Comparison of ENCODE assay signal across 9 mouse cellular contexts in genomic region chr16:16897056-16897584, GRCm38 (mm10). TPM values are rescaled to one million over a fixed set of nuclear protein-coding genes. Genes with fewer than 3 reads are reported as not detected.
DNase-seq lines count a peak whose midpoint lies in the region; ATAC-seq and TF ChIP-seq lines count a peak whose summit lies in the region.
"Had no signal": no experiment of that assay in that cellular context is flagged by ENCODE, and none has a peak within 500 bp of the region (broad histone marks: within the 10 kb centered on the region; RNA-seq: fewer than 3 reads in every experiment).

No protein-coding gene starts in this region.

- ATAC-seq in hindbrain, embryonic 11.5 days (ENCODE audit: low FRiP score), result no peak; the same call in 1 of the 2 replicates
- peak; percentile 5; the same call in 1 of the 2 replicates for ATAC-seq in midbrain, embryonic 12.5 days (ENCODE audit: low FRiP score, low read depth)

- no peaks in the 10 kb centered on the region for H3K9me3 ChIP-seq in hindbrain, embryonic 11.5 days (ENCODE audit: control insufficient read depth, low read length)
- H3K9me3 ChIP-seq in midbrain, embryonic 12.5 days, result no peaks in the 10 kb centered on the region

- H3K4me2 ChIP-seq in hindbrain, embryonic 11.5 days (replicated peaks; ENCODE audit: low read depth, low read length), result peak overlapping the region; percentile 72
- peak overlapping the region; percentile 76 for H3K4me2 ChIP-seq in midbrain, embryonic 12.5 days (replicated peaks)

- DNase-seq in layer of hippocampus, adult 2 months (ENCODE audit: low spot score in 2 of 2), result no peak
- no peak for DNase-seq in layer of hippocampus, adult 18-20 months (ENCODE audit: low spot score in 2 of 2)
- DNase-seq in hindbrain, embryonic 11.5 days (ENCODE audit: low spot score), result peak; percentile 35
- no peak for DNase-seq in ovary, adult 18-20 months (ENCODE audit: low spot score)
- DNase-seq in frontal cortex, adult 2 months (ENCODE audit: extremely low spot score in 1 of 2, low spot score in 1 of 2), result no peak
- no peak for DNase-seq in spleen, postnatal 10 days (ENCODE audit: low spot score in 2 of 2)

- H3K27me3 ChIP-seq in hindbrain, embryonic 11.5 days (ENCODE audit: control insufficient read depth, insufficient read depth, low read length), result no peaks in the 10 kb centered on the region
- H3K27me3 ChIP-seq in midbrain, embryonic 12.5 days, result no peaks in the 10 kb centered on the region

- H3K27ac ChIP-seq in layer of hippocampus, adult 2 months, result peak overlapping the region; percentile 91
- peak overlapping the region; percentile 97 for H3K27ac ChIP-seq in brown adipose tissue, adult 24 weeks (replicated peaks; ENCODE audit: low read depth, low read length)
- no peak overlapping the region for H3K27ac ChIP-seq in hindbrain, embryonic 11.5 days (ENCODE audit: low read depth, low read length)
- H3K27ac ChIP-seq in midbrain, embryonic 12.5 days (replicated peaks), result peak overlapping the region; percentile 50

- TF ChIP-seq CTCF in layer of hippocampus, adult 2 months (conservative IDR thresholded peaks at IDR 0.05), result no peak

- peaks cover 3% of the 10 kb centered on the region; the same call in 1 of the 2 replicates for H3K36me3 ChIP-seq in hindbrain, embryonic 11.5 days (ENCODE audit: control insufficient read depth, insufficient read depth, low read length)
- H3K36me3 ChIP-seq in midbrain, embryonic 12.5 days, result peaks cover 24% of the 10 kb centered on the region

- H3K9ac ChIP-seq in hindbrain, embryonic 11.5 days (ENCODE audit: low read depth, low read length), result peak overlapping the region; percentile 79
- H3K9ac ChIP-seq in midbrain, embryonic 12.5 days (replicated peaks), result peak overlapping the region; percentile 68

- H3K4me1 ChIP-seq in brown adipose tissue, adult 24 weeks (ENCODE audit: control insufficient read depth, insufficient read depth, insufficient read length, low read length), result peaks cover 21% of the 10 kb centered on the region
- no peaks in the 10 kb centered on the region for H3K4me1 ChIP-seq in hindbrain, embryonic 11.5 days (replicated peaks; ENCODE audit: control insufficient read depth, insufficient read depth, low read length)
- H3K4me1 ChIP-seq in midbrain, embryonic 12.5 days, result peaks cover 20% of the 10 kb centered on the region

- H3K4me3 ChIP-seq in layer of hippocampus, adult 2 months, result peak overlapping the region; percentile 80
- H3K4me3 ChIP-seq in brown adipose tissue, adult 24 weeks (ENCODE audit: insufficient read depth, low read depth, low read length), result peak overlapping the region; percentile 70
- H3K4me3 ChIP-seq in hindbrain, embryonic 11.5 days (ENCODE audit: low read depth, low read length), result peak overlapping the region; percentile 59
- H3K4me3 ChIP-seq in midbrain, embryonic 12.5 days, result peak overlapping the region; percentile 63

- WGBS in hindbrain, embryonic 11.5 days, result 37% methylated on average over 10 of the region's 10 CpGs
- WGBS in midbrain, embryonic 12.5 days, result 31% methylated on average over 10 of the region's 10 CpGs

RNA-seq across cellular contexts. Expression of gene Ppm1f, which starts 0.9 kb away (rescaled TPM):
- total RNA-seq in layer of hippocampus, adult 2 months (2021), result 10 to 100 TPM; 45.5 to 51.4 TPM
- 10 to 100 TPM; 54.7 to 56.3 TPM for total RNA-seq in layer of hippocampus, adult 18-20 months (2021)
- polyA plus RNA-seq in brown adipose tissue, adult 24 weeks (2012; ENCODE audit: insufficient read depth, insufficient read length, missing spikeins), result 10.7 and 12.8 TPM in 2 replicates
- polyA plus RNA-seq in hindbrain, embryonic 11.5 days (2014; fragmentation: Nextera tagmentation; extraction: Ambion mirVana), result 10.9 and 17.6 TPM in 2 replicates
- 33.3 and 33.9 TPM in 2 replicates for polyA plus RNA-seq in midbrain, embryonic 12.5 days (2016; fragmentation: Nextera tagmentation; extraction: Ambion mirVana)
- polyA plus RNA-seq in frontal cortex, adult 2 months (2012; rRNA removed), result 36.1 and 40.4 TPM in 2 replicates

RNA-seq across cellular contexts. Expression of gene Vpreb1, which starts 26.5 kb away (rescaled TPM):
- total RNA-seq in layer of hippocampus, adult 2 months (2021), result under 1 TPM; 0.49 to 0.51 TPM
- not detected for total RNA-seq in layer of hippocampus, adult 18-20 months (2021)
- 2.9 TPM in 1 of 2 replicates, not detected in the other for polyA plus RNA-seq in brown adipose tissue, adult 24 weeks (2012; ENCODE audit: insufficient read depth, insufficient read length, missing spikeins)
- polyA plus RNA-seq in hindbrain, embryonic 11.5 days (2014; fragmentation: Nextera tagmentation; extraction: Ambion mirVana), result 1.1 and 2.2 TPM in 2 replicates
- polyA plus RNA-seq in midbrain, embryonic 12.5 days (2016; fragmentation: Nextera tagmentation; extraction: Ambion mirVana), result 0.79 and 1.6 TPM in 2 replicates
- polyA plus RNA-seq in frontal cortex, adult 2 months (2012; rRNA removed), result 0.58 and 0.63 TPM in 2 replicates

RNA-seq across cellular contexts. Expression of gene Top3b, which starts 26.6 kb away (rescaled TPM):
- 10 to 100 TPM; 69.9 to 75.5 TPM for total RNA-seq in layer of hippocampus, adult 2 months (2021)
- total RNA-seq in layer of hippocampus, adult 18-20 months (2021), result 10 to 100 TPM; 59.1 to 68.6 TPM
- polyA plus RNA-seq in brown adipose tissue, adult 24 weeks (2012; ENCODE audit: insufficient read depth, insufficient read length, missing spikeins), result 22.0 and 30.5 TPM in 2 replicates
- polyA plus RNA-seq in hindbrain, embryonic 11.5 days (2014; fragmentation: Nextera tagmentation; extraction: Ambion mirVana), result 56.9 and 57.9 TPM in 2 replicates
- 70.1 and 74.8 TPM in 2 replicates for polyA plus RNA-seq in midbrain, embryonic 12.5 days (2016; fragmentation: Nextera tagmentation; extraction: Ambion mirVana)
- polyA plus RNA-seq in frontal cortex, adult 2 months (2012; rRNA removed), result 86.4 and 88.4 TPM in 2 replicates

RNA-seq across cellular contexts. Expression of gene Igll1, which starts 33.3 kb away (rescaled TPM):
- not detected for total RNA-seq in layer of hippocampus, adult 2 months (2021)
- not detected for total RNA-seq in layer of hippocampus, adult 18-20 months (2021)
- polyA plus RNA-seq in brown adipose tissue, adult 24 weeks (2012; ENCODE audit: insufficient read depth, insufficient read length, missing spikeins), result not detected in 2 replicates
- polyA plus RNA-seq in hindbrain, embryonic 11.5 days (2014; fragmentation: Nextera tagmentation; extraction: Ambion mirVana), result not detected in 2 replicates
- polyA plus RNA-seq in midbrain, embryonic 12.5 days (2016; fragmentation: Nextera tagmentation; extraction: Ambion mirVana), result not detected in 2 replicates
- polyA plus RNA-seq in frontal cortex, adult 2 months (2012; rRNA removed), result not detected in 2 replicates
- total RNA-seq: common myeloid progenitor, adult 5-6 weeks had no signal
